ENCODE assay signal across 12 mouse cellular contexts in genomic region chr15:9074139-9074538, GRCm38 (mm10). TPM values are rescaled to one million over a fixed set of nuclear protein-coding genes. Genes with fewer than 3 reads are reported as not detected.
A peak's percentile ranks its signal among the peaks of the same experiment; 100 is the strongest.
DNase-seq lines count a peak whose midpoint lies in the region; ATAC-seq and TF ChIP-seq lines count a peak whose summit lies in the region.
"Had no signal": no experiment of that assay in that cellular context is flagged by ENCODE, and none has a peak within 500 bp of the region (broad histone marks: within the 10 kb centered on the region; RNA-seq: fewer than 3 reads in every experiment).

No protein-coding gene starts in this region.

- peak overlapping the region; percentile 66; the same call in 1 of the 2 replicates for H3K4me2 ChIP-seq in neural tube, embryonic 13.5 days
- no peak overlapping the region for H3K4me2 ChIP-seq in neural tube, embryonic 15.5 days
- H3K4me2 ChIP-seq in intestine, embryonic 16.5 days (ENCODE audit: low read depth, low read length), result peak overlapping the region; percentile 83; the same call in 1 of the 2 replicates
- peak overlapping the region; percentile 82 for H3K4me2 ChIP-seq in liver, postnatal 0 days (ENCODE audit: low read depth, low read length)

- 11% methylated on average over 2 of the region's 2 CpGs for WGBS in kidney, adult 2 months
- 28% methylated on average over 2 of the region's 2 CpGs for WGBS in neural tube, embryonic 13.5 days
- WGBS in neural tube, embryonic 15.5 days, result 18% methylated on average over 2 of the region's 2 CpGs
- WGBS in intestine, embryonic 16.5 days, result 22% methylated on average over 2 of the region's 2 CpGs
- 33% methylated on average over 2 of the region's 2 CpGs for WGBS in liver, postnatal 0 days (ENCODE audit: insufficient replicate concordance)

- peak; percentile 57 for DNase-seq in kidney, adult 2 months
- no peak for DNase-seq in kidney, postnatal 14 days
- no peak for DNase-seq in liver, postnatal 0 days
- DNase-seq in right cerebral cortex, postnatal 4 days, result no peak
- no peak for DNase-seq in adrenal gland, postnatal 36 days
- DNase-seq: cerebellum, postnatal 14 days; forebrain, postnatal 0 days; right cerebral cortex, adult 18-20 months had no signal

- H3K27me3 ChIP-seq in kidney, adult 2 months (replicated peaks; ENCODE audit: control insufficient read depth, insufficient read depth, low read length), result no peaks in the 10 kb centered on the region
- H3K27me3 ChIP-seq in neural tube, embryonic 13.5 days, result no peaks in the 10 kb centered on the region
- no peaks in the 10 kb centered on the region for H3K27me3 ChIP-seq in neural tube, embryonic 15.5 days (replicated peaks)
- no peaks in the 10 kb centered on the region for H3K27me3 ChIP-seq in intestine, embryonic 16.5 days (replicated peaks; ENCODE audit: control insufficient read depth, insufficient read depth, low read length)
- no peaks in the 10 kb centered on the region for H3K27me3 ChIP-seq in liver, postnatal 0 days (ENCODE audit: insufficient read depth, low read length)
- H3K27me3 ChIP-seq: midbrain, embryonic 12.5 days had no signal

- no peak overlapping the region for H3K4me3 ChIP-seq in kidney, adult 2 months (ENCODE audit: insufficient read depth, low read depth, low read length)
- no peak overlapping the region for H3K4me3 ChIP-seq in neural tube, embryonic 13.5 days
- no peak overlapping the region for H3K4me3 ChIP-seq in neural tube, embryonic 15.5 days (replicated peaks)
- H3K4me3 ChIP-seq in intestine, embryonic 16.5 days (ENCODE audit: low read length), result no peak overlapping the region
- H3K4me3 ChIP-seq in liver, postnatal 0 days (ENCODE audit: low read depth, low read length), result peak overlapping the region; percentile 80
- H3K4me3 ChIP-seq: midbrain, embryonic 12.5 days had no signal

- H3K9me3 ChIP-seq in neural tube, embryonic 13.5 days, result no peaks in the 10 kb centered on the region
- no peaks in the 10 kb centered on the region for H3K9me3 ChIP-seq in neural tube, embryonic 15.5 days (replicated peaks)
- no peaks in the 10 kb centered on the region for H3K9me3 ChIP-seq in intestine, embryonic 16.5 days (ENCODE audit: control insufficient read depth, low read length)
- no peaks in the 10 kb centered on the region for H3K9me3 ChIP-seq in liver, postnatal 0 days (ENCODE audit: low read length)
- H3K9me3 ChIP-seq: midbrain, embryonic 12.5 days had no signal

- peaks cover 22% of the 10 kb centered on the region for H3K4me1 ChIP-seq in kidney, adult 2 months (ENCODE audit: control insufficient read depth, insufficient read depth, low read length)
- H3K4me1 ChIP-seq in neural tube, embryonic 13.5 days (replicated peaks), result peaks cover 47% of the 10 kb centered on the region
- peaks cover 46% of the 10 kb centered on the region for H3K4me1 ChIP-seq in neural tube, embryonic 15.5 days
- H3K4me1 ChIP-seq in intestine, embryonic 16.5 days (ENCODE audit: control insufficient read depth, insufficient read depth, low read length), result peaks cover 34% of the 10 kb centered on the region
- peaks cover 42% of the 10 kb centered on the region for H3K4me1 ChIP-seq in liver, postnatal 0 days (ENCODE audit: insufficient read depth)

- H3K27ac ChIP-seq in kidney, adult 2 months (ENCODE audit: insufficient read depth, low read depth, low read length), result no peak overlapping the region
- H3K27ac ChIP-seq in neural tube, embryonic 13.5 days (replicated peaks), result no peak overlapping the region
- no peak overlapping the region for H3K27ac ChIP-seq in neural tube, embryonic 15.5 days (replicated peaks)
- peak overlapping the region; percentile 53 for H3K27ac ChIP-seq in intestine, embryonic 16.5 days (ENCODE audit: low read length)
- H3K27ac ChIP-seq in liver, postnatal 0 days (ENCODE audit: low read depth), result peak overlapping the region; percentile 99
- H3K27ac ChIP-seq: midbrain, embryonic 12.5 days had no signal

- no peak for ATAC-seq in neural tube, embryonic 13.5 days (ENCODE audit: low read depth)
- no peak for ATAC-seq in neural tube, embryonic 15.5 days (ENCODE audit: low FRiP score)
- ATAC-seq in intestine, embryonic 16.5 days, result no peak
- no peak for ATAC-seq in liver, postnatal 0 days
- ATAC-seq: forebrain, postnatal 0 days had no signal

- TF ChIP-seq EP300 in liver, postnatal 0 days (IDR thresholded peaks at IDR 0.05; ENCODE audit: low read depth), result no peak

- no peak for TF ChIP-seq CTCF in kidney, adult 2 months (conservative IDR thresholded peaks at IDR 0.05; ENCODE audit: insufficient read depth, insufficient read length, low read depth, low read length)
- TF ChIP-seq CTCF in liver, postnatal 0 days (IDR thresholded peaks at IDR 0.05; ENCODE audit: low read depth), result no peak

- no peaks in the 10 kb centered on the region for H3K36me3 ChIP-seq in kidney, adult 2 months (ENCODE audit: control insufficient read depth, insufficient read depth, low read length)
- no peaks in the 10 kb centered on the region for H3K36me3 ChIP-seq in neural tube, embryonic 13.5 days
- H3K36me3 ChIP-seq in neural tube, embryonic 15.5 days, result no peaks in the 10 kb centered on the region
- no peaks in the 10 kb centered on the region for H3K36me3 ChIP-seq in intestine, embryonic 16.5 days (ENCODE audit: control insufficient read depth, insufficient read depth, low read length)
- H3K36me3 ChIP-seq in liver, postnatal 0 days (replicated peaks; ENCODE audit: insufficient read depth, low read length), result 0 out of 2 replicates have a peak, but pooled peaks cover 4% of the 10 kb centered on the region
- H3K36me3 ChIP-seq: midbrain, embryonic 12.5 days had no signal

- H3K9ac ChIP-seq in neural tube, embryonic 13.5 days, result no peak overlapping the region
- H3K9ac ChIP-seq in neural tube, embryonic 15.5 days (replicated peaks), result no peak overlapping the region
- no peak overlapping the region for H3K9ac ChIP-seq in intestine, embryonic 16.5 days (ENCODE audit: low read depth, low read length)
- peak overlapping the region; percentile 99 for H3K9ac ChIP-seq in liver, postnatal 0 days (replicated peaks)
- H3K9ac ChIP-seq: forebrain, postnatal 0 days; midbrain, embryonic 12.5 days had no signal

- TF ChIP-seq POLR2A in kidney, adult 2 months (IDR thresholded peaks at IDR 0.05; ENCODE audit: low read depth, low read length), result no peak

RNA-seq across cellular contexts. Expression of gene Nadk2, which starts 3.1 kb away (rescaled TPM):
- polyA plus RNA-seq in kidney, adult 2 months (2012; rRNA removed), result 46.6 and 52.9 TPM in 2 replicates
- polyA plus RNA-seq in neural tube, embryonic 13.5 days (2015; fragmentation: Nextera tagmentation; extraction: Ambion mirVana), result 28.4 and 34.4 TPM in 2 replicates
- polyA plus RNA-seq in neural tube, embryonic 15.5 days (2015; fragmentation: Nextera tagmentation; extraction: Ambion mirVana), result 26.9 and 29.6 TPM in 2 replicates
- 19.7 and 44.7 TPM in 2 replicates for polyA plus RNA-seq in intestine, embryonic 16.5 days (2015; fragmentation: Nextera tagmentation; extraction: Ambion mirVana)
- polyA plus RNA-seq in liver, postnatal 0 days (2015; fragmentation: Nextera tagmentation; extraction: Ambion mirVana), result 57.6 and 59.0 TPM in 2 replicates
- 10 to 100 TPM; 57.9 to 79.4 TPM for total RNA-seq in adrenal gland, postnatal 36 days (2021)

Comparison
In these comparisons a context has a peak if more than half of its experiments do, and no peak if none do; other contexts are left out.
1. H3K27ac ChIP-seq: peak in intestine, embryonic 16.5 days (single experiment) and liver, postnatal 0 days (single experiment); none in kidney, adult 2 months (single experiment), neural tube, embryonic 13.5 days (single experiment) and neural tube, embryonic 15.5 days (single experiment).